Mouse (Mus musculus): ENCODE results near the gene Olfr984. TPM values are rescaled to one million over a fixed set of nuclear protein-coding genes. Genes with fewer than 3 reads are reported as not detected.

The Olfr984 gene
- not detected for polyA plus RNA-seq (2012; fragmentation: generic; extraction: Trizol)

- no peak within 1 kb of the TSS for H3ac ChIP-seq (ENCODE audit: control insufficient read depth, insufficient read length)
- TF ChIP-seq CEBPB (IDR thresholded peaks at IDR 0.05; ENCODE audit: insufficient read depth, poor library complexity, severe bottlenecking) (no peak), MAX (IDR thresholded peaks at IDR 0.05; ENCODE audit: low read depth) (no peak), REST (IDR thresholded peaks at IDR 0.05; ENCODE audit: insufficient read depth, insufficient read length) (no peak), TCF12 (IDR thresholded peaks at IDR 0.05; ENCODE audit: insufficient read depth, poor library complexity, severe bottlenecking) (no peak), POLR2A (IDR thresholded peaks at IDR 0.05; ENCODE audit: insufficient read length, low read depth) (no peak), MYOG (IDR thresholded peaks at IDR 0.05; ENCODE audit: control insufficient read depth in 1 of 3, insufficient read depth in 1 of 3, insufficient read length in 2 of 3, low read depth in 2 of 3) (no peak), MYOD1 (IDR thresholded peaks at IDR 0.05; ENCODE audit: control insufficient read depth in 1 of 3, insufficient read length in 2 of 3, low read depth in 2 of 3) (no peak), TCF3 (IDR thresholded peaks at IDR 0.05; ENCODE audit: insufficient read length, low read depth) (no peak), POLR2AphosphoS2 (IDR thresholded peaks at IDR 0.05; ENCODE audit: insufficient read length, low read depth) (no peak), E2F4 (IDR thresholded peaks at IDR 0.05; ENCODE audit: insufficient read depth) (no peak), SRF (IDR thresholded peaks at IDR 0.05; ENCODE audit: control insufficient read depth, insufficient read length, low read depth) (no peak), USF1 (IDR thresholded peaks at IDR 0.05; ENCODE audit: low read depth) (no peak)
- H3K36me3 ChIP-seq (ENCODE audit: control insufficient read depth, insufficient read depth), result no peaks in the 10 kb centered on the region
- no peaks in the 10 kb centered on the region for H3K79me2 ChIP-seq (ENCODE audit: control insufficient read depth, insufficient read depth)
- H3K27me3 ChIP-seq (ENCODE audit: control insufficient read depth, insufficient read depth, insufficient read length), result no peaks in the 10 kb centered on the region
- no peak within 1 kb of the TSS for H3K4me3 ChIP-seq
- H3K4me2 ChIP-seq (ENCODE audit: low read depth), result no peak within 1 kb of the TSS
These were observed at the start of gene Olfr984 for GRCm38 (mm10) chr9:40114106-40114505. Gene Olfr984, minus strand, starts transcription at chr9:40114206.

GRCm38 (mm10) chr9:40155118-40155644 is 41.2 kb upstream of the Olfr984 start:
- no peak overlapping the region for H3ac ChIP-seq (ENCODE audit: control insufficient read depth, insufficient read length)
- peak overlapping the region; percentile 2 for H3K4me2 ChIP-seq (ENCODE audit: low read depth)
- TF ChIP-seq CEBPB (IDR thresholded peaks at IDR 0.05; ENCODE audit: insufficient read depth, poor library complexity, severe bottlenecking), result no peak
- peak in 1 of 3 experiments; percentile 28 for TF ChIP-seq MYOD1 (IDR thresholded peaks at IDR 0.05; ENCODE audit: control insufficient read depth in 1 of 3, insufficient read length in 2 of 3, low read depth in 2 of 3)
- peak; percentile 12 for TF ChIP-seq TCF12 (IDR thresholded peaks at IDR 0.05; ENCODE audit: insufficient read depth, poor library complexity, severe bottlenecking)
- no peak for TF ChIP-seq USF1 (IDR thresholded peaks at IDR 0.05; ENCODE audit: low read depth)
- peak in 1 of 3 experiments; percentile 30 for TF ChIP-seq MYOG (IDR thresholded peaks at IDR 0.05; ENCODE audit: control insufficient read depth in 1 of 3, insufficient read depth in 1 of 3, insufficient read length in 2 of 3, low read depth in 2 of 3)
- peaks cover 3% of the 10 kb centered on the region for H3K27me3 ChIP-seq (ENCODE audit: control insufficient read depth, insufficient read depth, insufficient read length)
- H3K4me3 ChIP-seq, result no peak overlapping the region
- H3K36me3 ChIP-seq (ENCODE audit: control insufficient read depth, insufficient read depth), result no peaks in the 10 kb centered on the region
- no peaks in the 10 kb centered on the region for H3K79me2 ChIP-seq (ENCODE audit: control insufficient read depth, insufficient read depth)

- H3K79me2 ChIP-seq (ENCODE audit: control insufficient read depth, insufficient read depth), result no peaks in the 10 kb centered on the region
- TF ChIP-seq TCF12 (IDR thresholded peaks at IDR 0.05; ENCODE audit: insufficient read depth, poor library complexity, severe bottlenecking) (no peak), POLR2AphosphoS2 (IDR thresholded peaks at IDR 0.05; ENCODE audit: insufficient read length, low read depth) (no peak), SRF (IDR thresholded peaks at IDR 0.05; ENCODE audit: control insufficient read depth, insufficient read length, low read depth) (no peak), REST (IDR thresholded peaks at IDR 0.05; ENCODE audit: insufficient read depth, insufficient read length) (no peak), USF1 (IDR thresholded peaks at IDR 0.05; ENCODE audit: low read depth) (no peak), MAX (IDR thresholded peaks at IDR 0.05; ENCODE audit: low read depth) (no peak), MYOG (IDR thresholded peaks at IDR 0.05; ENCODE audit: control insufficient read depth in 1 of 3, insufficient read depth in 1 of 3, insufficient read length in 2 of 3, low read depth in 2 of 3) (no peak), E2F4 (IDR thresholded peaks at IDR 0.05; ENCODE audit: insufficient read depth) (no peak), MYOD1 (IDR thresholded peaks at IDR 0.05; ENCODE audit: control insufficient read depth in 1 of 3, insufficient read length in 2 of 3, low read depth in 2 of 3) (no peak), TCF3 (IDR thresholded peaks at IDR 0.05; ENCODE audit: insufficient read length, low read depth) (no peak), POLR2A (IDR thresholded peaks at IDR 0.05; ENCODE audit: insufficient read length, low read depth) (no peak), CEBPB (IDR thresholded peaks at IDR 0.05; ENCODE audit: insufficient read depth, poor library complexity, severe bottlenecking) (no peak)
- H3ac ChIP-seq (ENCODE audit: control insufficient read depth, insufficient read length), result no peak overlapping the region
- H3K36me3 ChIP-seq (ENCODE audit: control insufficient read depth, insufficient read depth), result no peaks in the 10 kb centered on the region
- H3K4me2 ChIP-seq (ENCODE audit: low read depth), result no peak overlapping the region
- H3K27me3 ChIP-seq (ENCODE audit: control insufficient read depth, insufficient read depth, insufficient read length), result no peaks in the 10 kb centered on the region
- no peak overlapping the region for H3K4me3 ChIP-seq
These were observed 27.5 kb upstream of the Olfr984 start for GRCm38 (mm10) chr9:40141544-40141943.

- no peak overlapping the region for H3K4me3 ChIP-seq
- no peak overlapping the region for H3ac ChIP-seq (ENCODE audit: control insufficient read depth, insufficient read length)
- H3K36me3 ChIP-seq (ENCODE audit: control insufficient read depth, insufficient read depth), result no peaks in the 10 kb centered on the region
- H3K27me3 ChIP-seq (ENCODE audit: control insufficient read depth, insufficient read depth, insufficient read length), result no peaks in the 10 kb centered on the region
- H3K79me2 ChIP-seq (ENCODE audit: control insufficient read depth, insufficient read depth), result no peaks in the 10 kb centered on the region
- no peak overlapping the region for H3K4me2 ChIP-seq (ENCODE audit: low read depth)
- TF ChIP-seq POLR2AphosphoS2 (IDR thresholded peaks at IDR 0.05; ENCODE audit: insufficient read length, low read depth) (no peak), CEBPB (IDR thresholded peaks at IDR 0.05; ENCODE audit: insufficient read depth, poor library complexity, severe bottlenecking) (no peak), USF1 (IDR thresholded peaks at IDR 0.05; ENCODE audit: low read depth) (no peak)
These were observed 25.5 kb upstream of the Olfr984 start for GRCm38 (mm10) chr9:40139484-40139883.

- TF ChIP-seq SRF (IDR thresholded peaks at IDR 0.05; ENCODE audit: control insufficient read depth, insufficient read length, low read depth), result no peak
- no peak for TF ChIP-seq E2F4 (IDR thresholded peaks at IDR 0.05; ENCODE audit: insufficient read depth)
- no peak for TF ChIP-seq USF1 (IDR thresholded peaks at IDR 0.05; ENCODE audit: low read depth)
- no peak for TF ChIP-seq MYOG (IDR thresholded peaks at IDR 0.05; ENCODE audit: control insufficient read depth in 1 of 3, insufficient read depth in 1 of 3, insufficient read length in 2 of 3, low read depth in 2 of 3)
- no peak for TF ChIP-seq POLR2A (IDR thresholded peaks at IDR 0.05; ENCODE audit: insufficient read length, low read depth)
- no peak for TF ChIP-seq TCF3 (IDR thresholded peaks at IDR 0.05; ENCODE audit: insufficient read length, low read depth)
- no peak for TF ChIP-seq CEBPB (IDR thresholded peaks at IDR 0.05; ENCODE audit: insufficient read depth, poor library complexity, severe bottlenecking)
- no peak for TF ChIP-seq TCF12 (IDR thresholded peaks at IDR 0.05; ENCODE audit: insufficient read depth, poor library complexity, severe bottlenecking)
- no peak for TF ChIP-seq MAX (IDR thresholded peaks at IDR 0.05; ENCODE audit: low read depth)
- TF ChIP-seq REST (IDR thresholded peaks at IDR 0.05; ENCODE audit: insufficient read depth, insufficient read length), result no peak
- TF ChIP-seq POLR2AphosphoS2 (IDR thresholded peaks at IDR 0.05; ENCODE audit: insufficient read length, low read depth), result no peak
- no peak for TF ChIP-seq MYOD1 (IDR thresholded peaks at IDR 0.05; ENCODE audit: control insufficient read depth in 1 of 3, insufficient read length in 2 of 3, low read depth in 2 of 3)
- H3K4me2 ChIP-seq (ENCODE audit: low read depth), result no peak overlapping the region
- no peaks in the 10 kb centered on the region for H3K36me3 ChIP-seq (ENCODE audit: control insufficient read depth, insufficient read depth)
- H3K27me3 ChIP-seq (ENCODE audit: control insufficient read depth, insufficient read depth, insufficient read length), result no peaks in the 10 kb centered on the region
- no peaks in the 10 kb centered on the region for H3K79me2 ChIP-seq (ENCODE audit: control insufficient read depth, insufficient read depth)
- H3K4me3 ChIP-seq, result no peak overlapping the region
- H3ac ChIP-seq (ENCODE audit: control insufficient read depth, insufficient read length), result no peak overlapping the region
These were observed 23.1 kb upstream of the Olfr984 start for GRCm38 (mm10) chr9:40136987-40137688.

All from myocyte (in vitro differentiated cells).